Mouse (Mus musculus) right cerebral cortex, postnatal 4 days (tissue): Measurements from ENCODE around the gene Arxes1.

ENCODE experiments used
- DNase-seq: peaks from one replicate; pipeline ENCODE4 v3.0.0-alpha.2; 2022

The Arxes1 gene

DNA sequence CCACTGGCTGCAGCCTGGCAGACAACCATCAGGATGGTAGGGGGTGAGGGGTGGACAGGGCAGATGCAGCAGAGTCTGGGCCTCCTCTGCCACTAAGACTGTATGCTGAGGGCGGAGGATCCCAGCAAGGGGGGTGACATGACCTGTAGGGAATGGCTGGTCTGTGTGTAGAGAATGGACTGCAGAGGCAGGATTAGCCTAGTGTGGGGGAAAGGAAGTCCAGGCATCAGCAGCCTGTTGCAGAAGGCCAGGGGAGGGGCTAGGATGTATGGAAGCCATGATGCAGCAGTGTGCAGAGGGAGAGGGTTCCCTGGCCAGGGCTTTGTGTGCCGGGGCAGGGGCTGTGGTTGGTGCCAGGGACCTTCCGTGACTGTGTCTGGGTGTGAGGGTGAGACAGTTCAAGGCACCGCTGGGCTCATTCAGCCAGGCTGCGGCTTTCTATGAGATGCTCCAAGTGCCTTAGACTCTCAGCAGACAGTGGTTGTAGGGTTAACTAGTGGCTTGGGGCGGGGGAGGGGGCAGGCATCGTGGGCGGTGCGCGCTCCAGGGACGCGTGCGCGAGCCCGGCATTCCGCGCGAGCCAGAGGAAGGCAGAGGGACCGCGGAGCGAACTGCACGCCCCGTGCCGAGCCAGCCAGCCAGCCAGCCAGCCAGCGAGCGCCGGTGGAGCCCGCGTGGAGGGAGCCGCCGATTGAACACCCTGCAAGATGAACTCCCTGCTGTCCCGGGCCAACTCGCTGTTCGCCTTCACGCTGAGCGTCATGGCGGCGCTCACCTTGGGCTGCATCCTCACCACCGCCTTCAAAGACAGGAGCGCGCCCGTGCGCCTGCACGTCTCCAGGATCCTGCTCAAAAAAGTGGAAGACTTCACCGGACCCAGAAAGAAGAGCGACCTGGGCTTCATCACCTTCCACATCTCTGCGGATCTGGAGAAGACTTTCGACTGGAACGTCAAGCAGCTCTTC is at the start of gene Arxes1:
Gene Arxes1 (plus strand): TSS at position 569 of the 965 bp plus-strand sequence.
- peak; percentile 18 for DNase-seq

DNA sequence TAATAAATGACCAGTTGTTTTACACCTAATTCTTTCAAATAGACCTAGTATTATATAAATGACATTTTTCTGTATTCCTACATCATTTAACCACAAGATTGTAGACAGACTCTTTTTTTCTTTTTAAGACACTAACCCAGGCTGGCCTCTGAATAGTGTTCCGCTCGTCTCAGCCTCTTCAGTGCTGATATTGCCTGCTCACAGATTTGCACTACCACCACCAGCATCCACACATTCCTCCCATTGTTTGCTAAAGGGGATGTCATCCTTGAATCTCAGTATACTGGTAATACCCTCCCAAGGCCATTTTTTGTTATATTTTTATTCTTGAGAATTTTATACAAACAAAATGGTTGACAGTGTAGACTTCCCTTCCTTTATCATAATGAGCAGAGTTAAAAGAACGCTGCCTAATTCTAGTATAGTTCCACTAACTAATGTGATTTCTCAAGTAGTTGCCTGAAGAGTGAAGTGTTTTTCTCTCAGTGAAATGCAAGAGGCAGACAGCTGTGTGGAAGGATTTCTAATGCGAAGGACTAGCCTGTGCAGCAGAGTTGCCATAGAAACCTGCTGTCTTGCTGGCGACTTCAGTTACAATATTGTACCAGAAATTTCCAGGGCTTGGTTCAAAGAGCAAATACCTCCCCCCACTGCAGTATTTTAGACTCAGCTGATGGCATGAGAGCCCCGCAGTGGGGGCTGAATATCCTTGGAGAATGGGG is 48.5 kb upstream of the Arxes1 start:
- DNase-seq = no peak

DNA sequence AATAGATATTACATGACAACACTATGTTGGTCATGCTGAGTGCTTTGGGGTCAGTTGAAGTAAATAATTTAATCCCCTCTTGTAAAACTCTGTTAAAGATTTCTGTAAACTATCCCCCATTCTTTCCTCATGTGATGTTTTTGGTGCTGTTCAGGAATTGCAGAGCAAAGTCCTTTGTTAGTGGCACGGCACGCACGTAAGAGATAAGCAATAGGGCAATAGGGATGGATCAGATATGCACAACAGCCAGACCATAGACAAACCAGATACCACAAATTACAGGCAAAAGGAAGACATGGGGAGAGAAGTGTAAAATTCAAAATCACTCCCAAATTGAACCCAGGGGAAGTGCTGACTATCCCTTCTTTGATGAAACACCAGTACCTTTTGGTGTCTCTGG is 46.9 kb upstream of the Arxes1 start:
- no peak for DNase-seq

- DNase-seq = no peak
Observed at GRCm38 (mm10) chrX:135990661-135991060, 42.5 kb upstream of the Arxes1 start.

GRCm38 (mm10) chrX:135993192-135993594 is 40.0 kb upstream of the Arxes1 start:
- DNase-seq = peak; percentile 4

DNA sequence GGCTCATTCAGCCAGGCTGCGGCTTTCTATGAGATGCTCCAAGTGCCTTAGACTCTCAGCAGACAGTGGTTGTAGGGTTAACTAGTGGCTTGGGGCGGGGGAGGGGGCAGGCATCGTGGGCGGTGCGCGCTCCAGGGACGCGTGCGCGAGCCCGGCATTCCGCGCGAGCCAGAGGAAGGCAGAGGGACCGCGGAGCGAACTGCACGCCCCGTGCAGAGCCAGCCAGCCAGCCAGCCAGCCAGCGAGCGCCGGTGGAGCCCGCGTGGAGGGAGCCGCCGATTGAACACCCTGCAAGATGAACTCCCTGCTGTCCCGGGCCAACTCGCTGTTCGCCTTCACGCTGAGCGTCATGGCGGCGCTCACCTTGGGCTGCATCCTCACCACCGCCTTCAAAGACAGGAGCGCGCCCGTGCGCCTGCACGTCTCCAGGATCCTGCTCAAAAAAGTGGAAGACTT is 39.5 kb upstream of the Arxes1 start, which contains the start of gene Arxes2:
Gene Arxes2 (plus strand): TSS at position 161 of the 456 bp plus-strand sequence.
- DNase-seq = peak; percentile 27

DNA sequence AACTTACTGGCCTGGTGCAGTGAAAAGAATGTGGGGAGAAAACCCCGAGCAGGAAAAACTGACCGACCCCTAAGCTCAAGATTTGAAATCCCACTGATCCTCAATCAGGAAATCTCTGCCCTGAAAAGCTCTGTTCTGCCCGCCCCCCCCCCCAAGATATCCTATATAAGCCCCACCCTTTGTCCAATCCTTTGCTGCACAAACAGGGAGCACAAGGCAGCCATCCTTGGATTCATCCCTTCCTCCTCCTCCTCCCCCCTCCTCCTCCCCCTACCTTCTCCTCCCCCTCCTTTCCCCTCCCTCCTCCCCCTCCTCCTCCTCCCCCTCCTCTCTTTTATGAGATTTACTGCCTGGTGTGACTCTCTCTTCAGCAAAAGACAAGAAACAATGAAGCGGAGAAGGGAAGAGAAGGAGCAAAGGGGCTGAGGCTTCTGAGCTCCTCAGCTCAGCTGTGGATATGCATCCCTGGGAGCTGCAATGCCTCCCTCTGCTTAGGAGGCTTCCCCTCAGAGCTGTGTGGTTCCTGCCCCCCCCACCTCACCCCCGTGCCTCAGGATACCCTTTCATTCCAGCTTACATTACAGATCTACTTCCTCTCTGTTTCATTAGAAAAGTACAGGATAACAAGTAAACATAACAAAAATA is 25.8 kb upstream of the Arxes1 start:
- DNase-seq = no peak

DNA sequence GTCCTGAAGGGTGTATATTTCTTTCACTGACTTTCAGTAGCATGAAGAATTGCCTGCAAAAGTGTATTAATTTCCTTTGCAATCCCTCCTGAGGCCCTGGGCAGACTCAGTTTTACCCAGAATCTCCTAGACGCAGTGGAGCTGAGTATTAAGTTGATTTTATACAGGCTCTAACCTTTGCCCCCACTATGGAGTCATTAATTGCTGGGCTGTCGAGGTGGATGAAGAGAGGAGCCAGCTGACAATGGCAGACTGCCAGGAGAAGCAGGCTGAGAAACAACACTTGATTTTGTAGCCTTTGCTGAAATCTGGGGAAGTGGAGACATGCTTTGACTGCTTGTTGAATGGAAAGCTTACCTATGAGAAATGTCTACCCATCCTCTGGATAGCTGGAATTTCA is 18.8 kb upstream of the Arxes1 start:
- no peak for DNase-seq

GRCm38 (mm10) chrX:136030331-136030730 is 2.8 kb upstream of the Arxes1 start:
- no peak for DNase-seq

- DNase-seq = no peak
Observed at GRCm38 (mm10) chrX:136043726-136044125, 10.6 kb downstream of the Arxes1 start.

DNA sequence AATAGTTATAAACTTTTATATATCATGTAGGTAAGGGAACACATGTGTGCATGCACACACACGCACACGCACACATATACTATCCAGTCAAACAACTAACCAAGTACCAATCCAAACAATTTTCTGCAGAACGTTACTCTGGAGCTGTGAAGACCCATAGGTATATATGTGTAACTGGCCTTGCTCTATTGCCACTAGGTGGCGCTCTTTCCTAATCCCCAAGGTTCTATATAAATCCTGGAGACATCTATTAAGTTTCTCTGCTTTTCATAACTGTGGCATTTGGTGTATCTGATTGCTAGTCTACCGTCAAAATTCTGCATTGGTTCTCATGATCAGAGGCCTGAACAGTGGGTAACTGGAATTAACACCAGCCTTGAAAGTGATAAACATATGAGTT is 14.4 kb downstream of the Arxes1 start:
- peak; percentile 66 for DNase-seq

DNA sequence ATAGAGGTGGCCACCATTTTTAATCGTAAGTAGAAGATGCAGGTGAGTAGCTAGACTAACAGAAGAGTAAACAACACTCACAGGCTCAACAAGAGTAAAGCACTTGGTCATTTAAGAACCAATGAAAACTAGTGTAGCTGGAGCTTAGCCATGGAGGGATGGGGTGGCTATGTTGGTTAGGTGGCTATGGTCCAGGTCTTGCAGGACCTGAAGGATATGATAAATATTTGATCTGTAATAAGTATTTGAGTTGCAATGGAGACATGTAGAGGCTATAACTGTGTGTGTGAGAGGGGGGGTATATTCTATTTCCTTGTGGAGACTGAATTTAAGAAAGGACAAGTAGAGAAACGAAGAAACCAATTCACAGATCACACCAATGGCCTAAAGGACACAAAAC is 18.1 kb downstream of the Arxes1 start:
- no peak for DNase-seq

DNA sequence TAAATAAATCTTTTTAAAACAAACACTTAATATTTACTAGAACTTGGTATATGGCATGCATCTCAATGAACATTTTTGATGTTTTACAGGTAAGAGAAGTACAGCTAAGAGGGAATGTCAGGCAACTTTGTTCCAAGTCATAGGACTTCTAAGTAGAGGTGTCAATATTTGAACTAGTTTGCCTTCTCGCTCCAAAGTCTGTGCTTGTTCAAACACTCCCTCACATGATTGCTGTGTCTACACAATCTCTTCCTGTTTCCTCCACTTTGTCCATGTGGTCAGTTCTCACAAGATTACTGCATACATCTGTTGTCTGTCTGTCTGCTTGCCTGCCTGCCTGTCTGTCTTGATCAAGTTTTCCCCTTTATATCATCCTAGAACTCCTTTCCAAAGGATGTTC is 27.5 kb downstream of the Arxes1 start:
- no peak for DNase-seq

GRCm38 (mm10) chrX:136067201-136067991 is 34.2 kb downstream of the Arxes1 start:
- DNase-seq = peak; percentile 44

DNA sequence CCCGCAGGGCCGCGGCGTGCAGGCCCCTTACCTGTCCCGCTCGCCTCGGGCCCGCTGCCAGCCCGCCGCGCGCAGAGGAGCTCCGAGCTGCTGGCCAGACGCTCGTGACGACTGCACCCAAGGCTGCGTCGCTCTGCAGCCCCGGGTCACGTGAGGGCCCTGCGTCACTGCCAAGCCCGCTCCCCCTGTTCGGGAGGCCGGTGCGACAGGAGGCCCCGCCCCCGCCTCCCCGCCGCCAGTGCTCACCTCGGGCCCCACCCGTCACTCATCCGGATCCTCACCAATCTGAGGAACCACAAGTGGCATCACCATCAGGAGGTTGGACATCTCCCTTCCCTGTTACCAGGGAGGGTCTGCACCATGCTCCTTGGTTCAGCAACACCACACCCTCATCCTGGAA is 34.9 kb downstream of the Arxes1 start, which contains the start of gene Bex2:
Gene Bex2 (minus strand): TSS at position 217 of the 400 bp plus-strand sequence.
- DNase-seq = peak; percentile 25
